Mouse (Mus musculus) C2C12 (cell line): Measurements from ENCODE around the gene Rgs13. TPM values are rescaled to one million over a fixed set of nuclear protein-coding genes. Genes with fewer than 3 reads are reported as not detected.

Experiments
- H3K27me3 ChIP-seq: one replicate; pipeline ENCODE4 v1.6.1; 2011; ENCODE audit not compliant: control insufficient read depth, insufficient read depth, insufficient read length
- H3K36me3 ChIP-seq: one replicate; pipeline ENCODE4 v1.6.1; 2011; ENCODE audit not compliant: control insufficient read depth, insufficient read depth
- H3K4me3 ChIP-seq: one replicate; pipeline ENCODE4 v1.5.1; 2011; ENCODE audit warnings: mild to moderate bottlenecking, control low read depth; ENCODE audit not compliant: poor library complexity, insufficient read depth, severe bottlenecking
- H3K79me2 ChIP-seq: one replicate; pipeline ENCODE4 v1.6.1; 2011; ENCODE audit not compliant: control insufficient read depth, insufficient read depth
- H3K79me3 ChIP-seq: one replicate; pipeline ENCODE4 v1.6.1; 2011; ENCODE audit warnings: low read depth, control low read depth
- H3ac ChIP-seq: one replicate; pipeline ENCODE3; 2011; ENCODE audit warnings: low read depth; ENCODE audit not compliant: control insufficient read depth, insufficient read length
- CEBPB ChIP-seq: IDR thresholded peaks from one replicate; pipeline ENCODE4 v1.6.1; 2011; ENCODE audit warnings: low read depth, mild to moderate bottlenecking, control low read depth, moderate library complexity
- CTCF ChIP-seq: IDR thresholded peaks from one replicate; pipeline ENCODE4 v1.5.1; 2011; ENCODE audit not compliant: control insufficient read depth, insufficient read depth, insufficient read length
- FOSL1 ChIP-seq: IDR thresholded peaks from one replicate; pipeline ENCODE4 v1.8.0; 2011; ENCODE audit warnings: mild to moderate bottlenecking, low read length; ENCODE audit not compliant: poor library complexity, insufficient read depth, severe bottlenecking
- MAX ChIP-seq: IDR thresholded peaks from one replicate; pipeline ENCODE4 v1.6.1; 2011; ENCODE audit warnings: mild to moderate bottlenecking, control low read depth
- MYOD1 ChIP-seq: IDR thresholded peaks from one replicate; pipeline ENCODE4 v1.6.1; 2011; ENCODE audit warnings: low read depth; ENCODE audit not compliant: control insufficient read depth, insufficient read length
- MYOG ChIP-seq: IDR thresholded peaks from one replicate; pipeline ENCODE4 v1.6.1; 2011; ENCODE audit not compliant: control insufficient read depth, insufficient read length; ENCODE audit errors: extremely low read depth
- USF1 ChIP-seq: IDR thresholded peaks from one replicate; pipeline ENCODE4 v1.6.1; 2011; ENCODE audit warnings: low read depth, mild to moderate bottlenecking, control low read depth, moderate library complexity
- long read RNA-seq, 2 experiments: library from polyadenylated mRNA; unstranded; transcript quantifications; one replicate each; pipeline ENCODE4 v2.0.0; 2019 to 2020
- polyA plus RNA-seq: library from polyadenylated mRNA; unstranded; fragments of >200 nt; fragmentation: generic; extraction: Trizol; gene quantifications from one replicate; pipeline ENCODE4 v1.2.1, GENCODE M21; 2012; ENCODE audit warnings: missing spikeins

The Rgs13 gene
- not detected for polyA plus RNA-seq
- long read RNA-seq, experiment 1: 0 reads
- long read RNA-seq, experiment 2: 0 reads

DNA sequence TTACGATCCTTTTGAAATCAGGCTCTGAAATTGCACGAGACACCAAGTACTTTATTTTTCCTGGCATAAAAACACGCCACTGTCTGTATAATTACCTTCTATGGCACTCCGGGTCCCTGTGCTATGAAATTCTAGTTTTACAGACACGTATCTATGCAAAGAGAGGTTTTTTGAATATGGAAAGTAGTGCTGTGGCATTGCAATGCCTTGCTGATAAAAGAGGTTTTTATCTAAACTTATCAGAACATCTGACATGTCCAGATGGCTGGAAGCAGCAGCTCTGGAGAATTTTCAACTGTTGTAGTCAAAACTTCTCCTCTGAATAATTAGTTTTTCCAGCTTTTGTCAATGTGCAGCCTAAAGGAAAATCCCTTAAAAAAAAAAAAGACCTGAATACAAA is at the start of gene Rgs13:
Gene Rgs13, minus strand, starts transcription at position 207 of the 400 bp plus-strand sequence.
- Histone ChIP-seq H3K36me3 (no peaks in the 10 kb centered on the region), H3K4me3 (no peak within 1 kb of the TSS), H3ac (no peak within 1 kb of the TSS), H3K27me3 (no peaks in the 10 kb centered on the region), H3K79me3 (no peaks in the 10 kb centered on the region), H3K79me2 (no peaks in the 10 kb centered on the region)
- no peak for TF ChIP-seq MYOG
- TF ChIP-seq MAX: no peak
- no peak for TF ChIP-seq MYOD1
- no peak for TF ChIP-seq CTCF
- no peak for TF ChIP-seq FOSL1
- no peak for TF ChIP-seq USF1
- no peak for TF ChIP-seq CEBPB

- no peak overlapping the region for H3K4me3 ChIP-seq
- H3K79me3 ChIP-seq: no peaks in the 10 kb centered on the region
- H3K79me2 ChIP-seq: no peaks in the 10 kb centered on the region
- no peak for TF ChIP-seq FOSL1
- TF ChIP-seq CTCF: no peak
- no peak for TF ChIP-seq MYOG
- TF ChIP-seq CEBPB: no peak
- no peak for TF ChIP-seq MAX
- no peak for TF ChIP-seq MYOD1
- TF ChIP-seq USF1: no peak
- H3K36me3 ChIP-seq: no peaks in the 10 kb centered on the region
- H3K27me3 ChIP-seq: no peaks in the 10 kb centered on the region
- H3ac ChIP-seq: no peak overlapping the region
Observed at GRCm38 (mm10) chr1:144215230-144215629, 38.1 kb upstream of the Rgs13 start.

- no peaks in the 10 kb centered on the region for H3K27me3 ChIP-seq
- no peaks in the 10 kb centered on the region for H3K79me2 ChIP-seq
- no peaks in the 10 kb centered on the region for H3K79me3 ChIP-seq
- H3K36me3 ChIP-seq: no peaks in the 10 kb centered on the region
- no peak overlapping the region for H3K4me3 ChIP-seq
- TF ChIP-seq FOSL1: no peak
- TF ChIP-seq MYOD1: no peak
- TF ChIP-seq CTCF: no peak
- no peak overlapping the region for H3ac ChIP-seq
Observed at GRCm38 (mm10) chr1:144210912-144211311, 33.7 kb upstream of the Rgs13 start.

- Histone ChIP-seq H3ac (no peak overlapping the region), H3K79me3 (no peaks in the 10 kb centered on the region)
- TF ChIP-seq USF1: no peak
- TF ChIP-seq MAX: no peak
- no peak for TF ChIP-seq FOSL1
- TF ChIP-seq CTCF: no peak
- no peak for TF ChIP-seq MYOD1
- no peak for TF ChIP-seq CEBPB
- TF ChIP-seq MYOG: no peak
Observed at GRCm38 (mm10) chr1:144206281-144207061, 29.3 kb upstream of the Rgs13 start.

GRCm38 (mm10) chr1:144204766-144205165 is 27.6 kb upstream of the Rgs13 start:
- TF ChIP-seq MYOD1 (no peak), CTCF (no peak), MYOG (no peak), USF1 (no peak), CEBPB (no peak), FOSL1 (no peak)
- Histone ChIP-seq H3K36me3 (no peaks in the 10 kb centered on the region), H3K79me2 (no peaks in the 10 kb centered on the region), H3K27me3 (no peaks in the 10 kb centered on the region), H3K79me3 (no peaks in the 10 kb centered on the region), H3ac (no peak overlapping the region), H3K4me3 (no peak overlapping the region)

More at GRCm38 (mm10) chr1:144206281-144207061, 29.3 kb upstream of the Rgs13 start:
- H3K27me3 ChIP-seq: no peaks in the 10 kb centered on the region
- H3K79me2 ChIP-seq: no peaks in the 10 kb centered on the region
- no peaks in the 10 kb centered on the region for H3K36me3 ChIP-seq
- no peak overlapping the region for H3K4me3 ChIP-seq

DNA sequence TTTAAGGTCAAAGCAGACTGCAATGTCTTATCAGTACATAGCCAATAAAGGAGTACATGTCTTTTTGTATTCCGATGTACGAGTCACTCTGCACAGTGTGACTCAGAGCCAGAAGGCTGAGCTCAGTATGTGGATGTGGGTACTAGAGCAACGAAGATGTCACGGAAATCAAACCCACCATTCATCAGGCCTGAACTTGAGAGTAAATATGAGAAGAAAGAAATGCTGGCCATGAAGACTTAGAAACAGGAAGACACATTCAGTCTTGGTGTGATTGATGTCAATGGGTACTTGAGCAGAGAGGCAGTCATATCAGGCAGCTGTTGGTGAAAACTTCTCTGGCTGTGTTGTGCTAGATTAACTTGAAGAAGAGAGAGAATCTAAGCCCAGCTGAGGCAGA is 25.8 kb upstream of the Rgs13 start:
- H3K79me3 ChIP-seq: no peaks in the 10 kb centered on the region
- H3K79me2 ChIP-seq: no peaks in the 10 kb centered on the region
- H3K36me3 ChIP-seq: no peaks in the 10 kb centered on the region
- H3ac ChIP-seq: no peak overlapping the region
- no peaks in the 10 kb centered on the region for H3K27me3 ChIP-seq
- no peak overlapping the region for H3K4me3 ChIP-seq
- no peak for TF ChIP-seq CEBPB
- TF ChIP-seq CTCF: no peak
- TF ChIP-seq FOSL1: no peak
- no peak for TF ChIP-seq MYOD1
- no peak for TF ChIP-seq MYOG
- no peak for TF ChIP-seq USF1
